Mouse (Mus musculus) embryo, embryonic 11.5 days (tissue): ENCODE measurements around the gene Hoxd4.
A peak's percentile ranks its signal among the peaks of the same experiment; 100 is the strongest.

Experiments used
- DNase-seq: peaks from one replicate; pipeline ENCODE4 v3.0.0-alpha.2; 2012; ENCODE audit warnings: low read depth, low spot score

Hoxd4 gene

DNA sequence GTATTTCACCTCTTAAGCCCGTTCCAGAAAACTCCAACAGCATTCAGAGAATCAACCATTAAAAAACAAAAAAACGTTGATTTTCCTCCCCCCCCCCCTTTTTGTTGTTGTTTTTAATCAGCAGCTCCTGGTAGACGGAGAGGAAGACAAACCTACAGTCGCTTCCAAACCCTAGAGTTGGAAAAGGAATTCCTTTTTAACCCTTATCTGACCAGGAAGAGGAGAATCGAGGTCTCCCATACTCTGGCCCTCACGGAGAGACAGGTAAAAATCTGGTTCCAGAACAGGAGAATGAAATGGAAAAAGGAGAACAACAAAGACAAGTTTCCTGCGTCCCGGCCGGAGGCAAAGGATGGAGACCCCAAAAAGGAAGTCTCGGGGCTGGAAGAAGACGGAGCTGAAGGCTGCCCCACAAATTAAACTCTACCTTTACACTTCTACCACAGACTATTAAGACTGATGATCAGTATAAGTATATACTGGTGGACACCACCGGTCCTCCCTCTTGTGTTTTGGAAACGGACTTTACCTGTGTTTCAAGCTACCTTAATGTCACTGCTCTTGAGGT, 5.3 kb upstream of the Hoxd4 start:
- no peak for DNase-seq

DNA sequence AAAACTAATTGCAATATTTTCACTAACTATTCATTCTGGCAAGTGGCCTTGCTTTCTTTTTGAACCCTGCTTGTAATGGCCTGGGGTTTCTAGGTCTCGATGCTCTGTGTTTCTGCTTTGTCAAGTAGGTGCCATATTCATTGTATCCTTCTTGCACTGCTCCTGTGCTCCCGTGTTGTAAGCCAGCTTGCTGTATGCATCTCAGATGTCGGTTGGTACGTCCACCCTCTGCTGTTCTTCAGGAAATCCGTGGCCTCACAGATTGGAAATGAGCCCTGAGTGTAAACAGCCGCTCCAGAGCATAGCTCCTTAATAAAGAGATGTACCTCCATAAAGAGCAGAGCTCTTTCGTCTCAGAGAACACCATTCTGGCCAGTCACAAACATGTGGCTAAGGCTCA, 4.1 kb upstream of the Hoxd4 start:
- DNase-seq, result no peak

DNA sequence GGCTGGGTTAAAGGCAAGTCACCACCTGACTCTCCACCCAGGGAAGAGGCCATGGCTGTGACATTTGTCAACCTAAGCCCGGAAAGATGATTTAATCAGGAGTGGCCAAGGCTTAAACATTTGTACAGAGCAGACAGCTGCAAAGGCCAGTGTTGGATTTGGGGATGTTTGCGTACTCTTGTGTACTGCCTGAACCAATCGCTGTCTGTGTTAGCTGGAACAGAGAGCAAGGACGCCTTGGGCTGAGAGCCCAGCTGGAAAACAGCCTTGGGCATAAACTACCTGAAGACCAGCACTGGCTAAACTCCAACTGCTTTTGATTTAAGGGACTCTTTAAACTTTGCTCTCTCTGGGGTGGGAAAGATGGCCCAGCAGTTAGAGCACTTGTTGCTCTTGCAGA, 3.1 kb upstream of the Hoxd4 start:
- DNase-seq, result no peak

DNA sequence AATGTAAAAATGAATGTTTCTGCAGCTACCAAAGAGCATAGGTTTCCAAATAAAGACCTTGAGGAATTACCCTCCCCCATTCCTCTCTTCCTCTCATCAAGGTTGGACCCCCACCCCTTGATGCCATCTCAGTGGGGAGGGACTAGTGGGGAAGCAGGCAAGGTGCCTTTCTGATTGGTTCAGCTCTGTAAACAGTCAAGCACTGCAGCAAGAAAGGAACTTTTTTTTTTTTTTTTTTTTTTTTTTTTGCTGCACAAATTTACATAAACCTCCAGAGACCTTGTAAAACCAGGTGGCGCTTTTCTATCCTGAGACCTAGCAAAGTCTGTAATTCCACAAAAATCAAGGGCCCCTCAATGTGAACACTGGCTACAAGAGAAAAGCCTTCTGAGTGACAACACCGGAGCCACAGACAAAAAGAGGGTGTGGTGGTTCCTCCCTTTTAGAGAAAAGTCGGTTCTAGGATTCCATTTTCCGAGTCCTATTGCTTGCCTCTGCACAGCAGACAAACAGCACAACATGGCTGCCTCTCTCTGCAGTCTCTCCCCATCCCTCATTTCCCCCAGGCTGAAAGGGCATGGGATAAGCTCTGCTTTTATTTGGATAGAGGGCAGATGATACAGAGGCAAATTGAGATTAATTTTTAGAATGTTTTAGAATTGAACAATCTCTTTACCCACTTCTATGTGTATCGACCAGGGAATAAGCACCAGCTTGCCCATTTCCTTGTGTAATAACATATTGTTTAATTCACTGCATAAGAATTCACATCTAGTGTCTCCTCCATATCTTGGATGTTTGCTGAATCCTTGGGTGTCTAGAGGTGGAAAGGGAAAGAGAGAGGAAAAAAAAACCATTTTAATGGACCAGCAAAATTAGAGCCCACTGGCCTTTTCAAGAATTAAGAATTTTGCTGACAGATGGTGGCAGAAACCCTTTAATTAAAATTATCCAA, 2.0 kb upstream of the Hoxd4 start:
- DNase-seq, result no peak

DNA sequence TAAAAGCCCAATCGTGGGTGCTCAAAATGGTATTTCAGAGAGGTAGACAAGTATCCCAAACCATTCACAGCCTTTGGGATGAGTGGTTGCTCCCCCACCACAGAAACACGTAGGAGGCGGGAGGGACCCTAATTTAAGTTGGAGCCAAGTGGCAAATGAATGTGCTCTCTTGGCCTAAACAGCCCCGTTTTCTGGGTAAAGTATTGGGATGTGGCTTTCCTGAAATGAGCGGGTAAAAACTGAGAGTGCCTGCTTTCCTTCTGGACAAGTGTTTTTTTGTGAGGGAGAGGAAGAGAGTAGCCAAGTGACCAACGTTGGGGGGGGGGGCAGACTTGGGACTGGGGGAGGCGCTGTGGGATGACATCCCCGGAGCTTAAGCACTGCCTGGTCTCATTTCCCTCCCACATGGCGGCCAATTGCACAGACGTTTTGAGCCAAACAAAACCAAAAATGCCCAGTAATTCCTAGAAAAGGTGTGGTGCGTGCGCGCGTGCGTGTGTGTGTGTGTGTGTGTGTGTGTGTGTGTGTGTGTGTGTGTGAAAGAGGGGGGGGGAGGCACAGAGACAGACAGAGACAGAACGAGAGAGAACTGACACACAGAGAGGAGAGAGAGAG, 693 bp upstream of the Hoxd4 start:
- DNase-seq, result no peak

DNA sequence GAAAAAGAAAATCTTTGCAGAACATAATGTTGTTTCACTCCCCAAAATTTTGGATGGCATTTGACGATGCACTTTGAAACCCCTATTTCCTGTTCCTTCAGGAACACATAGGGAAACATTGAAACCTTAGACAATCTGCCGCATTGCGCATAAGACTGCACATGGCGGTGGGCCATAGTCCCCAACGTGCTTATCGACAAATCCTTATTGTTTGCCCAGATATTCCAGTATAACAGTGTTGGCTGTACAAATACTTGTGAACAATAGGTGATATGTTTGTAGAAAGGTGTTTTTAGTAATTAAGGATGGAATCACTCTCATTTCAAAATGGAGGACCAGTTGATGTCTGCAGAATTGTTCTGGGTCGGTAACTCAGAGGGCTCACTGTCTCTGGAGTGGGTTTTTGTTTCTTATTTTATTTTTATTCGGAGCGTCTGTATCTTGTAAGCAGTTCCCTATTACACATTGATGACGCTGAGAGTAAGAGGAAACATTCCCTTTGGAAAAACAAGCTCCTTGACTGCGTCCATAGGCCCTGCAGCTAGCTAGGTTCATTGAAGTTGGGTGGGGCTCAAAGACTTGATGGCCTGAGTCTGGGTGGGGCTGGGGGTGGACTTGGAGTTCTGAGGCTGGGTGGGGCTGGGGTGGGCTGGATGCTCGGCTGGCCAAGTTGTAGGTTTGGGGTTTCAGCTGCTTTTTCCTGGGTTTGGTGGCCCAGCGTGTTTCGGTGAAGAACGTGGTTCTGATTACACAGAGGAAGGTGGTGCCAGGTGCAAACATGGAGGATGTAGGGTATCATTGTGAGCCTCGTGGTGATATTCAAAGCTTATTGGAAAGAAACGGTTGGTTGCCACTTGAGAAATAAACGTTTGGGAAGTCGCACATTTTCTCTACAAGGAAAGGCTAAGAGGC, 1.8 kb downstream of the Hoxd4 start:
- no peak for DNase-seq

DNA sequence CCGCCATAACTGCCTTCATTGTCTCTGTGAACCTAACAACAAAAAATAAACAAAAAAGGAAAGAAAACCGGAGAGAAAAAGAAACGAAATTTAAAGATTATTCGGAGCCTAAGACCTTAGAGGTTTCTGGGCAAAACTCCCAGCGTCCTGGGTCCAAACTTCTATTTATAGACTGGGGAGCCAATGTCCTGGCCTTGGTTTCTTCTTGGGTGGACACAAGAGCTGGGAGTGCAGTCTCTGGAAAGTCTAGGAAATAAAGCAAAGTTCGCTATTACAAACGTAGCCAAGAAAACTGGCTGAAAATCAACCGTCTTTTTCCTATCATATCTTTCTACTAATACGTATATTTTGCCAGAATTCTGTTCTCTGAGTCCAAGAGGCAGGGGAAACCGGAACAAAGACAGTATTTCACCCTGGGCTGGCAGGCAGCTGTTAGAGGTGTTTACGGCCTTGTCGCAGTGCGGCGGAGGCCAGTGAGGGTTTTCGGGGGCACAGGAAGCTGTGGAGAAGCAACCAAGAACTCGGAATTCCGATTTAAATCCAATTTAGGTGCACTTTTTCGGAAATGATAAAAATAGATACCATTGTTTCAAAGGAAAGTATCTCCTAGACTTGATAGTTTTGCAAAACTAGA, 2.5 kb downstream of the Hoxd4 start:
- DNase-seq, result no peak

DNA sequence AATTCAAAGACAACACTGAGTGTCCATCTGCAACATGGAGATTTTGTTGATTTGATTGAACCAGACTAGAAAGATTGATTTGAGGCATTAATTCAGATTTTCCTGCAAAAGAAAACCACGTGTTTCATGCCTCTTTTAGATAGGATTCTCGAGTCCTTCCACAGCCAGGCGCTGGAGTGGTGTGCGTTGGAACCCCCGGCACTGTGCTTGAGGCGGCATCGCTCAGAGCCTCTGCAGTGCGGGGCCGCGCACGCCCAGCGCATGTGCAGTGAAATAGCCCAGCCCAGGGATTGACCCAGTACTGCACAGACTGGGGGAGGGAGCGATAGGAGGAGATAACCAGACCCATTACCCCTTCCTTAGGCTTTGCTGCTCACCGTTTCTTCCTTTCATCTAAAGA, 3.2 kb downstream of the Hoxd4 start:
- no peak for DNase-seq

DNA sequence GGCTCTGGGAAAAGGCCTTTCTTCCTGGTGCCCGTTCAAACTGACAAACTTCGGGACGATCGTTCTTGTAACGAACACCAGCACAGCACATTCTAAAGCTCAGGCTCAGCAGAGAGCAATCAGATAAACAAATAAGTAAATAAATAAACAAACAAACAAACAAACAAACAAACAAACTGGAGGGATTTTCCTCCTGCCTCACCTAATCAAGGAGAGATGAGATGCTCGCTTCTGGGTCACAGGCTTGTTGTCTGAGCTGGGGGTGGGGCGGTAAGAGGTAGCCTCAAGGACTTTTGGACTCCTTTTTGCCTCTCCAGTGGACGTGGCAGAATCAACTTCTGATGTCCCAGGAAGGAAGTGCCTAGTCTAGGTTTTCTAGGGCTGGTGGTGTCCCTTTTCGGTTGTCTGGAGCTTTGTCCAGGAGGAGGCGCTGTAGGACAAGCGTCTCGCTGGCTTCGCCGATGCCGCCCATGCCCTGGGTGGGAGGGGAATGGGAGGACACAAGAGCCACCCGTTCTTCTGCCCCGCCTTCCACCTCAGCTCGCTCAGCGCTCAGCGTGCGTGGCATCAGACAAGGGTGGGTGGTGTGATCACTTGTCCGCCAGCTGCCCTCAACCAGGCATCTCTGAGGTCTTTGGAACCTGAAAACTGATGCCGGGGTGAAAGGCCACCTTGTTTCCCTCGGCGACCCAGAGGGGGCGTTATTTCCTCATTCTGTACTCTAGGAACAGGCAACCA, 3.9 kb downstream of the Hoxd4 start:
- peak; percentile 90 for DNase-seq

DNA sequence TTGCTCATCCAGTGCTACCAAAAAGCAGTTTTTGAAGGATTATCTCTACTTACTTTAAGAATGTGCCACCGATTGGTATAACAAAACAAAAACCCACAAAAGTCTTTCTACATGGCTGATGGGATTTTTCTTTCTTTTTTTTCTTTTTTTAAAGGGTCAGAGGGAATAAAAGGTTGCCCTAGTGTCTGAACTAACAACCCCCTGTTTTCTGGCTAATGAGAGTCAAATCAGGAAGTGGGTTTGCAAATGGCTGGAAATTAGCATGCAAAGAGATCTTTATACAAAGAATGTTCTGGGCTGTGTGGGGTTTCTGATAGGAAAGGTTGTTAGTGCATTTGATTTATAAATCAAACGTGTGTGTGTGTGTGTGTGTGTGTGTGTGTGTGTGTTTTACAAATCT, 8.7 kb downstream of the Hoxd4 start:
- no peak for DNase-seq

DNA sequence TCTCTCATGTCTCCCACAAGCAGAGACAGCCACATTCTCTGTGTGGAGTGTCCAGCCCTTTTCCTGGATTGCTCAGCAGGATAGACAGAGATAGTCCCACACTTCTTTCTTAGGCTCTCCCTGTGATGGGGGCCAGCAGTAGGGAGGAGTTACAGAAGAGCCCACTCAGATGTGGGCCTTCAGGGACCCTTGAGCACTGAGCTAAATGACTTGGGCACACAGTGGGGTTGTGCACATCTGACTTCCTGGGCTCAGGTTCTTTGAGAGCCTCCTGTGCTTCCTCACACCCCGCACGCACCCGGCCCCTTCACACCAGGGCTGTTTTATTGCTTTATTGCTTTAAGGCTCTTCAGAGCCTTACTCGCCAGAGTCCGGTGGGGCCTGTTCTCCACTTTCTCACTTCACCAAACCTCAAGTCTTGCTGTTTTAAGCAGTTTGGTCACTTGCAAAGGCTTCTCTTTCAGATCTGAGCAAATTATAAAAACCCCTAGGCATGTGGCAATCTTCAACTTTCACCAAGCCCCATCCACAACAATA, 9.3 kb downstream of the Hoxd4 start:
- no peak for DNase-seq

DNA sequence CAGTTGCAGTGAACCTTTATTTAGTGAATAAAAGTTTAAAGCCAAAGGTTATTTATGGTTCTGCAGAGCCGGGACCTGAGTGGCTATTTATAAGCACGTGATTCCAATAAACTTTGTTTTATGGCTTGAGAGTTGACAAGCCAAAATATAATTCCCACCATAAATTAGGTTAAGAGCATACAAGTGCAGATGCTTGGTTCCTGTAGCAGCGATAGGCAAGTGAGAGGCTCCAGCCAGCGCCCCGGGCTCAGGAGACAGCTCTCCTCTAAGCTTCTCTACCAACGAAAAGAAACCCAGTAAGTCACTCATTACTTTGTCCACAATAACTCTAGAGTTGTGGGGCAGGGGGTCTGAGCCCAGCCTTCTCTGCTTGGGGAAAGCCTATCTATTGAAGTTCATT, 10.2 kb downstream of the Hoxd4 start:
- DNase-seq, result no peak

DNA sequence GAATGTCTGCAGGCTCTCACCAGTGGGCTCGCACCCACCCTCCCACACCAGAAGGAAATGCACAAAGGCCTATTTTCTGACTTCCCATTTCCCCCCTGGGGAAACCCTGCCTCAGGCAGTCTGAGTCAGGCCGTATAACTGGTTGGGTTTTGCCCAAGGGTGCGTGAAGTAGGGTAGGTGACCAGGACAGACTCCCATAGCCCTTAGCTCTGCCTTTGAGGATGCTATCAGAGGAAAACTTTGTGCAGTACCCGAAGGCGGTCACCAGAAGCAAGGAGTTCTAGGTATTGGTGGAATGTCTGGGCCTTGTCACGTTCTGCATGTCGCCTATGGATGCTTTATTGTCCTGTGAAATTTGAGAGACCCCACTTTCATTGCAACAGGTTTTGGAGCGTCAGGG, 11.2 kb downstream of the Hoxd4 start:
- DNase-seq, result no peak

DNA sequence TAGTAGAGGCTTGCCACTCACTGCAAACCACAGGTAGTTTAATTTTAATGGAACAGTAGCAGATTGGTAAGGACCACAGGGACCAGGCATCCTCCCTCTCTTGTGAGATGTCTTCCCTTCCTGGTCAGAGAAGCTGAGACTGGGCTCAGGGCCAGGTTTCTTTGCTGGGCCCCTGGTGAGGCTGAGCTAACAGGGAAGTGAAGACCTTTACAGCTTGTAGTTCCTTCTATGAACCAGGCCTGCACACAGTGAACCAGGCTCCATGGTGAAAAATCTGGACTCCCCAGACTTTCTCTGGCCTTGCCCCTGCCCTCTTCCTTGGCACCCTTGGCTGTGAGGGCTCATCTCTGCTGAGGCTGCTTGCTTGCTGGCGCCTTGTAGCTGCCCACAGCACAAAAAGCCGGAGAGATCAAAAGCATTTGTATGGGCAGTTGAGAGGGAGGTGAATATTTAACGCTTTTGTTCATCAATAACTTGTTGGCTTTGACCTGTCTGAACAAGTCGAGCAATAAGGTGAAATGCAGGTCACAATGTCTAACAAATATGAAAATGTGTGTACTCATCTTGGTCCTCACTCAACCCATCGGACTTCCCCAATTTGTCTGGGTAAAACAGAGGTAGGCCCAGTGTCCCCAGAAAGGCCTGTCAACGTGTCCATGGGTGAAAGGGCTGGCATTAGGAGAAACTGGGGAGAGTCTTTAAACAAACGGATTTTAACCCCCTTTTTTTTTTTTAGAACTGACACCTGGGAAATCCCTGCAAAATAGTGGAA, 12.7 kb downstream of the Hoxd4 start:
- DNase-seq, result no peak

DNA sequence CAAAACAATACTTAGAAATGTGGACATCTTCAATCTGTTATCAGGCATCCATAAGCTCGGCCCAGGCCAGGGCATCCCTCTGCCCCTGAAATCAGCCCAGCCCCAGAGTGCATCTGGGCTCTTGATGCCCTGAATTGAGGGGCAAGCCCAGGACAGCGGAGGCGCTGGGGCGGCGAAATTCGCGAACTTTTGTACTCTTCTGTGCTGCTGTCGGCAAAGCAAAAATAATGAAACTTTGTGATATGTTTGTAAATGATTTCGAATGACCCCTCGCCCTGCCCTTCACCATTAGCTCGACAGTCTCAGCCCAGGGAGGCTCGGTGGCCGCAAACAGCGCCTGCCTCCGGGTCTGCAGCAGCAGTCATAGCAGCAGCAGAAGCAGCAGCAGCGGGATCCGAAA, 13.4 kb downstream of the Hoxd4 start:
- no peak for DNase-seq

DNA sequence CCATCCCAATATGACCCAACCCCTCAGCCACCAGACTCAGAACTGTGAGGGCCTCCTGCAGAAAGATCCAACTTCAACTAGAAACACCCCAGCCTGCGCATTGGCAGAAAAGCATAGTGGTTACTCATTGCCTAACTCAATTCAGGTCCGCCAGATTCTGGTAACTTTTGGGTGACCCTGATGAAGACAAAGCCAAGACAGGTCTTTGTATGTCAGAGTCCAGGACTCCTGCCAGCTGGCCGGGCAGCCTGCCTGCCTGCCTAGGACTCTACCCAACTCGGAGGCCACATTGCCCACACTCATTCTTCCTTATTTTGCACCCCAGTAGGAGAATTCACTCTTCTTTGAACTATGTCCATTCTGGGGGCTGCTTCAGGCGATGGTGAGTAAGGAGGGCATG, 14.8 kb downstream of the Hoxd4 start, which contains the start of gene Gm28230:
TSS of gene Gm28230 (plus strand) at position 178 of the 400 bp plus-strand sequence.
- no peak for DNase-seq

DNA sequence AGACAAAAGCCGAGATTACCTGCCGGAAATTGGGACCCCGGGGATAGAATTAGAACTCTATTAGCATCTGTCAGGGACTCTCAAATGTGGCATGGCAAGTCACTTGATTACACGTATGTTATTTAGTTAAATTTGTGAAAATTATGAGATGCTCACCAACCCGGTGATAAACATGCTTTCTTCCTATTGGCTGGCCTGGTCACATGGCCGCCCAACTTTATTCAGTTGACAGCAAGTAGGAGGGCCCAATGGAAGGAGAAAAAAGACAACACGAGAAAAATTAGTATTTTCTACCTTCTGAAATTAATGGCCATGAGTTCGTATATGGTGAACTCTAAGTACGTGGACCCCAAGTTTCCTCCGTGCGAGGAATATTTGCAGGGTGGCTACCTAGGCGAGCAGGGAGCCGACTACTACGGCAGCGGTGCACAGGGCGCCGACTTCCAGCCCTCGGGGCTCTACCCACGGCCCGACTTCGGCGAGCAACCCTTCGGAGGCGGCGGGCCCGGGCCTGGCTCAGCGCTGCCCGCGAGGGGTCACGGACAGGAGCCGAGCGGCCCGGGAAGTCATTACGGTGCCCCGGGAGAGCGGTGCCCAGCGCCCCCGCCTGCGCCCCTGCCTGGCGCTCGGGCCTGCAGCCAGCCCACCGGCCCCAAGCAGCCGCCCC, 15.4 kb downstream of the Hoxd4 start:
- DNase-seq, result no peak

DNA sequence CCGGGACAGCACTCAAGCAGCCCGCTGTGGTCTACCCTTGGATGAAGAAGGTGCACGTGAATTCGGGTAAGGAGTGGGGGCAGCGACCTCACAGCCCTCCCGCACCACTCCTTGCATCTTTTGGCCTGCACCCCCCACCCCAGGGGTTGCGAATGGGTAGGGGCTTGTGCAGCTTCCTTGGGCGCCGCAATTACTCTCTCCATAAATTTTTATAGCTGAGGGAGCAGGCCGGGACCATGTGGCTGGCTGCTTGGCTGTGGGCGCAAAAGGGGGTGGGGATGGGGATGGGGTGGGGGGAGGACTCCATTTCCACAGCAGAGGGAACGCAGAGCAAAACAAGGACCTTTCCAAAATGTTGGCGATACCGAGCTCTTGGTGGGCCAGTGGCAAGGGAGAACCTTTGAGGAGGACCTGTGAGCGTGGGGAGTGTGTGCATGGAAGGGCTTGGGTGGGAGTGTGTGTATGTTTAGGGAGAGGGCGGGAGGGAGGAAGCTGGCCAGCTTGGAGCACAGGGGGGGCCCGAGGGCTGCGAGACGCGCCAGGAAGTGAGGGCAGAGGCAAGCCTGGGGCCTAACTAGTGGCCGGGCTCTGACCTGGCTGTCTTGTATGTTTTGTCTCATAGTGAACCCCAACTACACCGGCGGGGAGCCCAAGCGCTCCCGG, 16.0 kb downstream of the Hoxd4 start:
- no peak for DNase-seq
